Mouse (Mus musculus) urinary bladder, postnatal 25 days (tissue): ENCODE data around the gene Cdk14.

Experiments used
- DNase-seq: peaks from one replicate; pipeline ENCODE4 v3.0.0; 2022; ENCODE audit warnings: low spot score

Cdk14 gene

DNA sequence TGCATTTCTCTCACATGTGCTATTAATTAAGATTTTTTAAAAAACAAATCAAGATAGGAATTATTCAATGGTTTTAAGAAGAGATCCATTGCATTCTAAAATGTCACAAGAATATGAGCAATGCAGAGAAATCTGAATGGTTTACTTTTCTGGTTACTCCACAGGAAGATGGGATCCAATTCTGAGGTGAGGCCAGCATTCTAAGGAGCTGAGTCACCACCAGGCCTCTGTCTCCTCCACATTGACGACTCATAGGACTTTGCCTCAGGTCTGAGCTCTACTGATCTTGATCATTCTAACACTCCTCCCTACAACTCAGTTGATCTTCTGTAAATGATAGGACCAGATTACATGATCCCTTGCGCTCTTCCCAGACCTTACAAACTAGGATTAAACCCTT, 239.4 kb downstream of the Cdk14 start:
- DNase-seq: no peak

DNA sequence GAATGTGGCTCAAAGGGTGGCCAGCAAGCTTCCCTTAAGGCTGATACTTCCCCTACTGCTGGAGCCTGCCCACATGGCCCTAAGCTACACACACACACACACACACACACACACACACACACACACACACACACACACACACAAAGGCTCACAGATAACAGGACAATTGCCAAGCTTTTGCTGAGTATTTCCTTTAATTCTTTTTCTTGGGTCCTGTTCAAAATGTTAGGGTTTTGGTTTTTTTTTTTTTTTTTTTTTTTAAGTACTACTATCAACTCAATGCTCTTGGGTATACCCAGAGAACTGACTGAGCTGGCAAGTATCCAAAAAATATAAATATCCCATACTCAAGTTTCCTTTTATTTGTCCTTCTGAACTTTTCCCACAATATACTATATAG, 239.8 kb downstream of the Cdk14 start:
- DNase-seq: no peak

DNA sequence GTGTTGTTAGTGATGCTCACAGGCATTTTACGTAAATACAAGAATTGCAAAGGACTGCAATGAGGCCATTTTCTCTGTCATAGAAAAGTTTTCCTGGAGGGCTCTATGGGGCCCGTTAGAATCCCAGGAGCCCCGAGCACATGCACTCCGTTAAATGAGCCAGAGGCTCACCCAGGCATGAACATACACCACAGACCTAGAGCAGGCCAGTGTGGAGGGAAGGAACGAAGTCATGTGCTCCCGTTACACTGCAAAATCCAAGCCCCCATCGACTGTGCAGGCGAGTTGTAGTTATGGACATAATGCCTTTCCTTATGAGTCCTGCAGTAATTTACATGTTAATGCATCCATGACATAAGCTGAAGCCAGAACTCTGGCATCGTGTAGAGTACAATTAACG, 244.1 kb downstream of the Cdk14 start:
- DNase-seq: no peak

DNA sequence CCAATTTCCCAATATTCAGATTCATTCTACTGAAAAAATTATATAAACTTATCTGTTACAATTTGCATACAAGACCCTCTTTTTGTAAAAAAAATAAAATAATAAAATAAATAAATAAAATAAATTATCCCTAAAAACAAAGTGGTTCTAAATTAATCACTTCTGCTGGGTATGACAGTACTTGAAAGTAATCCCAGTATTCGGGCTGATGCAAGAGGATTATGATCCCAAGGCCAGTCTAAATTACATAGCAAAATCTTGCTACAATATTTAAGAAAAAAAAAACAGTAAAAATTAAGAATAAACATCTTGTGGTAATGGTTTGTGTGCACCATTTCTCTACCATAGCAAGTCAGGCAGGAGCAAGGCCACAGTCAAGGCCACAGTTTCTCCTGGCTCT, 244.5 kb downstream of the Cdk14 start:
- DNase-seq: no peak

DNA sequence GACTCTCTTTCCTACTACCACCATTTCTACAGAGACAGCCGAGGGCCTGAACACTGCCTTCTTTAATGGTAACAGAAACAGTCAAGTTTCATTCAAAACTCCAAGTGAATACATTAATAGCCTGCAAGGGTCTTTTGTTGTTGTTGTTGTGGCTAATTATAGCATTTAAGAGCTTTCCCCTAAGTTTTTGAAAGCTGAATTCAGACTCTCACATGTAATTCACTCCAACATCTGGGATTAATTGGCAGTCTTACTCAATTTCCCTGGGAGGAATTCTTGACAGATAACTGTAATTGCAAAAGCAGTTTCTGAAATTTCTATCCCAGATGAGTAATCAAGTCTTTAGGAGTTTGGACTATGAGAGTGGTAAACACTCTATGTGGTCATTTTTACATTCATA, 245.0 kb downstream of the Cdk14 start:
- no peak for DNase-seq

DNA sequence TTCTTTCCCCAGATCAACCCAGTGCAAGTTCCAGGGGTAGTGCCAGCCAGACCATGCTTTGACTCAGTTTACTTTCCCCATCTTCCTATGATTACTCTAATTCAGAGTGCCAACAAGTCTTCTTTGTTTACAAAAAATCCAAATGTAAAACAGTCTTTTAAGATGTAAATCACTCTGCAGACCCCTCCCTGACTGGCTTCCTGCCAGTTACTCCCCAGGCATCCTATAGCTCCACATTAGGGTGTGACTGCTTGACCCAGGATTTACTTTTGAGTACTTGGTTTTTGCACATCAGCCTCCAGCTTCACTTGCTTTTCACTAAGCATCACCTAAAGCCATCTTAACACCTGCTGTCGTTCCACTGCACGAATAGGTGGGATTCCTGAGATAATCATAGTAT, 254.0 kb downstream of the Cdk14 start:
- no peak for DNase-seq

DNA sequence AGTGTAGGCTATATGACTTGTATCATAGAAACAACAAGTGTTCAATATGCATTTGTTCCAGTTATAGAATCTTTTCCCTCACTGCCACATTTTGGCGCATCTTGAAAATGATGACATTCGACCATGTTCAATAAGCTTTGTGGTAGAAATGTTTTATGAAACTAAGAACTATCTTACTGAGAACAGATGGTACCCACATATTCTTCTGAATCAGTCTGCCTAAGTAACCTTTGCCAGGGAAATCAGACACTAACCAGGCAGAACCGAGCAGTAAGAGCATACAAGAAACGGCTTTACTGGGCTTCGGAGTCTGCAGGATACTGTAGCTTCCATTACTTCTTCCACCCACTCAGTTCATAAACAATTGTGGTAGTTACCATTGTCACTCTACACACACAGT, 255.8 kb downstream of the Cdk14 start:
- no peak for DNase-seq

DNA sequence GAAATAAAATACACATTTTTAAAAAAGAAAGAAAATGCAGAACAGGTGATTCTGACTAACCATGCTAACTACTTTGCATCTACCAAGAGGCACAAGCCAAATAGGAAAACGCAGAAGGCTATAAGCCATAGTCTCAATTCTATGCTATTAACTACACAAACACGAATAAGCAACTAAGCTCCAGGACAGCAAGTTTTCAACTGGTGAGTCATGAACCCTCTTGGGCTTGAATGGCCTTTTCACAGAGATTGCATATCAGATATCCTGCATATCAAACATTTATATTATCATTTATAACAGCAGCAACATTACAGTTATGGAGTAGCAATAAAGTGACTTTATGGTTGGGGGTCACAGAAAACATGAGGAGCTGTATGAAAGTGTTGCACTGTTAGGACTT, 256.3 kb downstream of the Cdk14 start:
- DNase-seq: no peak

DNA sequence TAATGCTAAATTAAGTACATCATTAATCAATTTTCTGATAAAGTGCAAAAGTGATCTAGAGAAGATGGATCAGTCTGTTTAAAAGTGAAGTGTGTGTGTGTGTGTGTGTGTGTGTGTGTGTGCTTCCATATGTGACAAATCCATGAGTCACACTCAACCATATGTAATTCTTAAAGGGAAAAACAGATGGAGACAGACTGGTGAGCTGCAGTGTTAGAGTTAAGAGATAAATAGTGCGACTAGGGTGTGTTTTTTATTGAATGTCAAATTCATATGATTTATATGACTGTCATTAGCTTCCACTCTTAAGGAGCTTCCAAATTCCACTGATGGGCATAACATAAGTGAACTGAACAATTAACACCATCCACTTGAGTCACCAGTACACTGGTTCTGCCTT, 260.6 kb downstream of the Cdk14 start:
- DNase-seq: no peak

DNA sequence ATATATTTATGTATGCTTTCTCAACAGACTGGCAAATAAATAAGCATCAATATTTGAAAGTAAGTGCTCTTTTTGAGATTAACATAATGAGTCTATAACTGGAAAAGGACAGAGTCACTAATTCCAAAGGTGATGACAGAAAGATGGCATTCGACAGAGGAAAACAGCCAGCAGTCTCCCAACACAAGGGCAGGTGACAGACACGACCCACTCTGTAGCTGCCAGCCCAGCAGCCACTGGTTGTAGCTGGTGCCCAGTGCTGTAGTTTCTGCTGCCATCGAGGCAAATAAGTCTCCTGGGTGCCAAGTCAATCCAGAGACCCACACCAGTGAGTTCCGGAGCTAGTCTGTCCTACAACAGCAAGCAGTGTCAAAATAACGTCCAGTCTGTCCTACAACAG, 280.3 kb downstream of the Cdk14 start:
- DNase-seq: no peak

DNA sequence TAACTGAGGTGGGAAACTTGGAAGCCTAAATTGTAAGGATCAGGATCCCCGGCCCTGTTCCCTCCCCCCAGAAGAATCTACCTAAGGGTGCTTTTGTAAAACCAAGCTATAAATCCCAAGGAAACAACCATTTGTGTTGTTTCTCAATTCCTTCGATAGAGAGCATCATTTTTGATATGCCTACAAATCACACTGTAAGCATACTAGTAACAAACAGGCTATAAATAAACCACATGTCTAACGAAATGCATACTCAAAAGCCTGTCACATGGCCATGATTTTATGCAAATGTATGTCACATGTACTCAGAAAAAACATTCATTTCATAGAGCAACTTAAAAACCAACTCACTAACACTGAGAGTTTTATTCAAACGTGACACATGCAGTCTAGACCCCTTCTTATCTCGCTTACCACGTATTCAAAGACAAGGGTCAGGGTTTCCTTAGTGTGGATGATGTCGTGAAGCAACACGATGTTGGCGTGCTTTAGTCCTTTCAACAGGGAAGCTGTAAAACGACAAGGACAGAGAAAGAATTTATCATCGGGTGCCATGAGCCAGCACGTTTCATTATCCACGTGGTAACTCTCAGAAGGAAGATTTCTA, 285.1 kb downstream of the Cdk14 start:
- DNase-seq: no peak

DNA sequence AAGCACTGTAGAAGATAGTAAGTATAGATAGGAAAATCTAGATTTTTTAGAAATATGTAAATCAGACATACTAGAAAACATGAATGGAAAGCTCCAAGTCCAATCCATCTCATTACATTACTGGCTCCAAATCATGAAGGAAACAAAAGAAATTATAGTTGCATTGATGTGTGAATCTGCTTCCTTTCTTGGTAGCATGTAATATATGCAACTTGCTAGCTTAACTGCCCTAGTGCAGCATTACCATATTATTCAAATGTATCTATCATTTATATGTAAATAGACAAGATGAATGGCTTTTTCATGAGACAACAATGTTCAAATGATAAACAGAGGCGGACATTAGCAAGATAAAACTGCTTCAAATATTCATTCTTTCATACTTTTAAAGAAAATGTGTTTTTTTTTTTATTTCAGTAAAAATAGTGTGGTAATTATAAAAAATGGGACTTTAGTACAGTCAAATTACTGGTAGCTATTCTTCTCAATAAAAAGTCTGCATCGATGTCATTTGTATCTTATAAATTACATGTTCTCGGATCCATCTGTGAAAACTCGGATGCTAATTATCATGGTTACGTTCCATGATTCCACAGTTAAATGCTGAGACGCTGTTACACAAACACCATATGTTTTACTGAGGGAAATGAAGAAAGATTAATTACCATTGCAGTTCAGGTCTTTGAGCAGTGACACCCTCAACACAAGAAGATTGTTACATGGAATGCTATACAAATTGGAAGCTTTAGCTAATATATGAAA, 285.8 kb downstream of the Cdk14 start:
- DNase-seq: no peak

DNA sequence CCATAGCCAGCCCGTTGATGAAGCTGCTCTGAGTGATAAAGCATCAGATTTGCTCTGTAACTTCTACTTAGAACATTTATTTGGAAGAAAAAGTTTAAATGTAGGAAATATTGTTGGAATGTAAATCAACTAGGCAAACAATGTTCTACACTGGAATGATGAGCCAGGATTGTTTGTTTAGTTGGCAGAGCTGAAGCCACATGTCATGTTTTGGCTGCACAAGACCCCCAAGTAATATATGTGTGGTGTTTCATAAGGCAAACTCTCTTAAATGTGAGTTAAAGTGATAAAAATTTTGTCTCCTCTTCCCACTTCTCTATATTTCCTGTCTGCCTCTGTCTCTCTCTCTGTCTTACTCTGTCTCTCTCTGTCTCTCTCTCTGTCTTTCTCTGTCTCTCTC, 291.3 kb downstream of the Cdk14 start:
- DNase-seq: no peak

DNA sequence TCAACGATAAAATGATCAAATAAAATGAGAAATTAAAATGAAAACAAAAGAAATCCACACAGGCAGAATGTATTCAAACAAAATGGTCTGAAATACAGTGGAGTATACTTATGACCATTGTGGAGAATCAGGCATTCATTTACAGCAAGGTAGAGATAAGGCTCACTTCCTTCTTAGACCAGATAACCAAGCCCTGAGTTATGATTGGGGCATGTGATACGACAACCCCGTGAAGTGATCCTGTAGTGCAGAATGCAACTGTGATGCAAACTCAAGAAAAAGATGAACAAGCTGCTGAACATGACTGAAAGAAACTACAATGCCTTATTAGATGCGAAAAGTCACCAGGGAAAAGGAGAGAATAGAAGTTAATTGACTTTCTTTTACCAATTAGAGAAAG, 295.5 kb downstream of the Cdk14 start:
- no peak for DNase-seq

DNA sequence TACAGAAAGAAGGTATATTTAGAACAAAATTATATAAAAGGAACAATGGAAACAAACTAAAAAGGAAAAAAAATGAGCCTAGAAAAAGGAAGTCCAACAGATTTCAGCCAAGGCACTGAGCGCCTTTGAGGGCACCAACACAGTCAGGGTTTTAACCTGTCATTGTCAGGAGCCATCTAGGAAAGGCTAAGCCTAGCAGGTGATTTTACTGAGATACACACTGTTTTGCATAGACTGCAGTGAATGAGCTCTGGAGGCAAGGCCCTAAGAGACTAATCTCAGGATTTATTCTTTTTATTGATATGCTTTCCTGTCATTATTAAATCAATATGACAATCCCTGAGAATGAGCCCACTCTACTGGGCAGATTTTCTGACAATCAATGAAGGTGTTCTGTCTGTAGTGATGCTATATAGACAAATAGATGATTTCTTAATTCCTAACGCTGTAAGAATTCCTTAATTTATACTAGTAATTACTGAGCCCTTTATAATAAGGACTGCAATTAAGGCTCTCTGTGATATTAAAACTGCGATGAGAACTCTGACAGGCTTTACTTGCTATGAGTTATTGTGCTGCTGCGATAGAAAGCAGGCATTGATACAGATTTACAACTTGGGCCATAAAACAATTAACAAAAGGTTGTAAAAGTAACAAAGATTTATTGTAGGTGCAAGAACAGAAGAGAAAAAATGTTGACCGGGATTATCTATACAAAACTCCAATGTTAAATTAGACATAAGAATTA, 303.2 kb downstream of the Cdk14 start:
- DNase-seq: no peak

DNA sequence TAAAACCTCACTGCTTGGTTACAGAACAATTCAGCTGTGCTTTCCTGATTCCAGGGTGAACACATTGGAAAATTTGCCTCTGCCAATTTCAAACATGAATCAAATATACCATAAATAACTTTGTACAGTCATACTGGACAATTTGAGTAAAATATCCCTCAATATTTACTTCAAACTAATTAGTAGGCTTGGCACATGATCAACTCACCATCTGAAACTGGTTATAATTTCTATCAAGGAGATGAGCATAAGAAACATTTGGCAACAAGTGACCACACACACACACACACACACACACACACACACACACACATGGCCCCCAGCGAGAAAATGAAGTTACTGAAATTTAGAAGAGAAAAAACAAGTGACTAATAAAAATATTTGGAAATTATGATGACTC, 304.6 kb downstream of the Cdk14 start:
- no peak for DNase-seq

DNA sequence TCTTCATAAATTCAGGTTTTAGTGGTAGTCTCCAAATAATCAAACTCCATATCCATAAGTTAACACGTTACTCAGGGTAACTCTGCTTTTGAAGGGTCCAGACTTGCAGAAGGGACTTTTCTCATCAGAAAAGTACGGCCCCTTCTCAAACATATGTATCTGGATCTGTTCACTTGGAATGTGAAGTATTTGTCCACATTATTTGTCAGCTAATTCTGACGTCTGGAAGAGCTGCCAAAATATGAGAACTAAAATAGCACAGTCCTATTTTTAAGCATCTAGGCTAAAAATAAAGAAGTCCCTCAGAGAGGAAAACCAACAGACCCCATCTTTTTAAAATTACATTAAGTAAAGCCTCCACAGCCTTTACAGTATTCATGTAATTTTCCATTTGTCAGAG, 310.5 kb downstream of the Cdk14 start:
- no peak for DNase-seq

DNA sequence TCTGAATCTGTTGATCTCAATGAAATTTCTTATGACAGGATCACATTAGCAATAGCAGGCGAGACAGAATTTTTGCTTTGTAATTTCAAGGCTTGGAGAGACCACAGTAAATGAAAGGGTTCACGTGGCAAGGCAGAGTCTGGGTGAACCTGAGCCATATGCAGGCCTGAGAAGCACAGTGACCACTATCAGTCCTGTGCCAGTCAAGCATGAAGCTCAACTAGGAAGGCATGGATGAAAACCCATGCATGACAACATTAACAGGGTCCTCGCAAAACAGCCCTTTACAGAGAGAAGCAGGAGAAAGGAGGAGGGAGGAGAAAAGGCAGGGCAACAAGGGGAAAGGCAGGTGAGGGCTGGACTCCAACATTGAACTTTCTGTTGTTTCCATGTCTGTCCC, 311.1 kb downstream of the Cdk14 start:
- DNase-seq: no peak

DNA sequence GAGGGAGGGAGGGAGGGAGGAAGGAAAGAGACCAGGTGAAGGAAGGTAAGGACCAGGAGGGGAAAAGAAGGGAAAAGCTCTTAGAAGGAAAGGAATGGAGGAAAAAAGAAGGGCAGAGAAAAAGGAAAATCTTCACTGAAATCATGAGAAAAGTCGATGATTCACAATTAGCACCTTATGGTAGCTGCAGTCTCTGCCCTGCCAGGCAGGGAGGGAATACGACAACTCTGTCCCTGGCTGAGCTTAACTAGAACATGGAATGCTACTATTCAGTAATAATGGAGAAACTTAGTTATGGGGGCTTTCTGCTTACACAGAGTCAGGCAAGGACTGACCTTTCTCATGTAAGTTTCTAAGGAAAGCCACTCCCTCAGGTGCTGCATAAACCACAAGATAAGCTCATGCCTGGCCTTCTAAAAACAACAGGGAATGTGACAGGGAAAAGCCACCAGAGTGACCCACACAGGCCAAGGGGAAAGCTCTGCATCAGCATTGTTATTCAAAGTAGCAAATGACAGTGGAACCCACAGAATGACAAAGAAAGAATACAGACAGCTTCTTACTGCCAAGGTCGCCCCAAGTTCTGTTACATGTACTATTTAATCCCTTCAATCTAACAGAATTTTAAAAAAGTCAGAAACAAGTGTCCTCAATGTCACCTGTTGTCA, 323.7 kb downstream of the Cdk14 start:
- DNase-seq: no peak

DNA sequence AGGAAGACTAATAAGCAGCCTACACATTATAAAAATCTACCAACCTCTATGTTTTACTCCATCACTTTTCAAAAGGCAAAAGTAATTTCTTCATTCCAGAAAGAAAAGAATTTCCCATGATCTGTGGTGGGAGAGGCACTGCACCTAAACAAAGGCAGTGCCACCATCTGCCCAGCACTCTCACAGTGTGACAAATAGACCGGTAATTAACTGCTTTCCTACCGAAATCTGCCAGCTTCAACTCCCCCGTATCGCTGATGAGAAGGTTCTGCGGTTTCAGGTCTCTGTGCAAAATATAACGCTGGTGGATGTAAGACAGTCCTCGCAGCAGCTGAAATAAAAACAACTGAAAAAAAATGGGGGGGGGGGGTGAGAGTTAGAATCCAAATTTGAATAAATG, 327.4 kb downstream of the Cdk14 start:
- DNase-seq: no peak

DNA sequence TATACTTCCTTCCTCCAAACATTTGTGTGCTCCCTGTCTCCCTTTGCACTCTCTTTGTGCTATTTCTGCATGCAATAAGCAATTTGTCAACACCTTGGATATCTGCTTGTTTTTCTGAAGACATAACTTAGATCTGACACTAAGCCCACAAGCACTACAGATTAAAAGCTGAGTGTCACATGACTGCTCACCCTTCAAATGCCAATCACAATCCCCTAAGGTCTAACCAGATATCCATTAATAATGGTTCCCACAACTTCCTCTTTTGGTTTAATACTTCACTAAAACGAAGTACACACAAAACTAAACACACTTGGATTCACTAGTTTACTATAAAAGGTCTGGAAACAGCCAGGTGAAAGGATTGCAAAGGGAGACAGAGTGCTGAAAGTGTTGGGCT, 348.6 kb downstream of the Cdk14 start:
- no peak for DNase-seq

DNA sequence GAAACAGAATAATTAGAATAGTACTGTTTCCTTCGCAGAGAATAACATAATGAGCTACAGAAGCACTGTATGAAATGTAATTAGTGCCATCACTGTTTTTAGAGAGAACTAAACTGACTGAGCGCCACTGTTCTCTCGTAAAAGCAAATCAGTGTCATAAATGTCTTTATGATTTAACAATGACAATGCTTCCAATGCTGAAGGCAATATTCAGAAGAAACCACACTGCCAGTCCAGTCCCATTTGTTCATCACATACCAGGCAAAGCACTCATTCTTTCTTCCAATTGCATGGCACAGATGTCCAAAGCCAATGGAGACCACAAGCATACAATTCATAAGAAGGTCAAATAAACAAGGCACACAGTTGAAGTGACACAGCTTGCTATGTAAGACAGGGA, 355.4 kb downstream of the Cdk14 start:
- no peak for DNase-seq
